Mouse (Mus musculus): ENCODE results near the gene Arhgap5. TPM values are rescaled to one million over a fixed set of nuclear protein-coding genes. Genes with fewer than 3 reads are reported as not detected.
A peak's percentile ranks its signal among the peaks of the same experiment; 100 is the strongest.

Gene Arhgap5
- polyA plus RNA-seq (2012; rRNA removed): 6.1 and 9.9 TPM in 2 replicates

GRCm38 (mm10) chr12:52503456-52504320 is at the start of gene Arhgap5:
Arhgap5 (plus strand) TSS chr12:52503972.
- H3K4me1 ChIP-seq (ENCODE audit: control insufficient read depth, insufficient read depth, low read length): no peaks in the 10 kb centered on the region
- no peaks in the 10 kb centered on the region for H3K36me3 ChIP-seq (ENCODE audit: control insufficient read depth, insufficient read depth, low read length)
- peak; percentile 97 for DNase-seq
- under 1% methylated on average over 112 of the region's 119 CpGs for WGBS
- no peak for TF ChIP-seq CTCF (conservative IDR thresholded peaks at IDR 0.05; ENCODE audit: insufficient read depth, insufficient read length, low read depth, low read length)
- peak; percentile 91 for TF ChIP-seq POLR2A (IDR thresholded peaks at IDR 0.05; ENCODE audit: low read depth, low read length)
- H3K27me3 ChIP-seq (replicated peaks; ENCODE audit: control insufficient read depth, insufficient read depth, low read length): no peaks in the 10 kb centered on the region
- peak within 1 kb of the TSS; percentile 90 for H3K4me3 ChIP-seq (ENCODE audit: insufficient read depth, low read depth, low read length)
- peak within 1 kb of the TSS; percentile 97 for H3K27ac ChIP-seq (ENCODE audit: insufficient read depth, low read depth, low read length)

- Histone ChIP-seq H3K4me1 (ENCODE audit: control insufficient read depth, insufficient read depth, low read length) (no peaks in the 10 kb centered on the region), H3K36me3 (ENCODE audit: control insufficient read depth, insufficient read depth, low read length) (no peaks in the 10 kb centered on the region), H3K27ac (ENCODE audit: insufficient read depth, low read depth, low read length) (no peak overlapping the region), H3K27me3 (replicated peaks; ENCODE audit: control insufficient read depth, insufficient read depth, low read length) (no peaks in the 10 kb centered on the region), H3K4me3 (ENCODE audit: insufficient read depth, low read depth, low read length) (no peak overlapping the region)
- no peak for DNase-seq
- TF ChIP-seq POLR2A (IDR thresholded peaks at IDR 0.05; ENCODE audit: low read depth, low read length) (no peak), CTCF (conservative IDR thresholded peaks at IDR 0.05; ENCODE audit: insufficient read depth, insufficient read length, low read depth, low read length) (no peak)
Measured at GRCm38 (mm10) chr12:52464593-52464992, 39.2 kb upstream of the Arhgap5 start.

GRCm38 (mm10) chr12:52471621-52472020 is 32.2 kb upstream of the Arhgap5 start:
- Histone ChIP-seq H3K27ac (ENCODE audit: insufficient read depth, low read depth, low read length) (no peak overlapping the region), H3K27me3 (replicated peaks; ENCODE audit: control insufficient read depth, insufficient read depth, low read length) (no peaks in the 10 kb centered on the region), H3K4me1 (ENCODE audit: control insufficient read depth, insufficient read depth, low read length) (no peaks in the 10 kb centered on the region), H3K4me3 (ENCODE audit: insufficient read depth, low read depth, low read length) (no peak overlapping the region), H3K36me3 (ENCODE audit: control insufficient read depth, insufficient read depth, low read length) (no peaks in the 10 kb centered on the region)
- no peak for TF ChIP-seq POLR2A (IDR thresholded peaks at IDR 0.05; ENCODE audit: low read depth, low read length)
- no peak for TF ChIP-seq CTCF (conservative IDR thresholded peaks at IDR 0.05; ENCODE audit: insufficient read depth, insufficient read length, low read depth, low read length)
- no peak for DNase-seq
- WGBS: 94% methylated on average over 4 of the region's 4 CpGs

DNA sequence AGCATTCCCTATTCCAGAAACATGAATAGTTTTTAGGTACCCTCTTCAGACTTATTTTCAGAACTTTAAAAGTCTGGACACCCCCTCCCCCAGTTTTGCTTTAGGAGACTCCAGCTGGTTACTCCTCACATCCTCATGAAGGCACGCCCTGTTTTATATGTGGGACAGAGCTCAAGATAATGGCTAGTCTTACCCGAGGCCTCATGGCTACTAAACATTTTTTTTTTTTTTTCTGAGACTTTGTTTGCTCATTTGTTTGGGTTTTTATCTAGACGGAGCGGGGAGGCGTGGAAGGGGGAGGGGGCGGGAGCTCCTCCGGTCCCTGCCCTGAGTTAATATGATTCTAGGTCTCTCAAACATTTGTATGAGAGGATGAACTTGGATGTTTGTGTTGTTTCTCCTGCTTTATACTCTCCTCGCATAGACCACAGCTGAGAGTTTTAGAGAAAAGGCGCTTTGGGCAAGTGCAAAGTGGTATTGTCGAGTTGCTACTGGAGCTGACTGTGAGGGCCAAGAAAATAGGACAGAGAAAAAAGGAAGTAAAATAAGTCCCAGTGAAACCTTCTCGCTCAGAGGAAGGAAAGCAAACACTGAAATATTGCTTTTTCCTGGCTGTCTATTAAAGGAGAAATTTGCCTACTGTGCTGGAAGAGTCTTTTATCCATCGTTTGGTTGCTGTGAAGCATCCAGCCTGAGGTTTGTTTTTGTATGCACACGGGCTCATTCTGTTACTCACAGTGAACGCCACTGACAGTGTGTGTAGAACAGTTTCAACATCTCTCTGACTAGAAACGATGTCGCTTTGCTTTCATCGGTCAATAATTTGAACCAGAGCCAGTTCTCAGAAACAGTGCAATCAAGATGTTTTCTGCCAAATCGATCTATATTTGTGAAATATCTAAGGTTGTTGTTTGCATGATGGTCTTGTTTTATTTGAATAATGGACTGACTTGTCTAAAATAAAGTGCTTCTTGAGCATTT is 29.5 kb upstream of the Arhgap5 start:
- WGBS: 59% methylated on average over 18 of the region's 18 CpGs
- no peaks in the 10 kb centered on the region; the same call in 1 of the 2 replicates for H3K27me3 ChIP-seq (replicated peaks; ENCODE audit: control insufficient read depth, insufficient read depth, low read length)
- H3K27ac ChIP-seq (ENCODE audit: insufficient read depth, low read depth, low read length): no peak overlapping the region
- no peak for DNase-seq
- H3K4me3 ChIP-seq (ENCODE audit: insufficient read depth, low read depth, low read length): no peak overlapping the region
- peaks cover 6% of the 10 kb centered on the region; the same call in 1 of the 2 replicates for H3K4me1 ChIP-seq (ENCODE audit: control insufficient read depth, insufficient read depth, low read length)
- TF ChIP-seq CTCF (conservative IDR thresholded peaks at IDR 0.05; ENCODE audit: insufficient read depth, insufficient read length, low read depth, low read length): no peak
- no peak for TF ChIP-seq POLR2A (IDR thresholded peaks at IDR 0.05; ENCODE audit: low read depth, low read length)
- no peaks in the 10 kb centered on the region for H3K36me3 ChIP-seq (ENCODE audit: control insufficient read depth, insufficient read depth, low read length)

DNA sequence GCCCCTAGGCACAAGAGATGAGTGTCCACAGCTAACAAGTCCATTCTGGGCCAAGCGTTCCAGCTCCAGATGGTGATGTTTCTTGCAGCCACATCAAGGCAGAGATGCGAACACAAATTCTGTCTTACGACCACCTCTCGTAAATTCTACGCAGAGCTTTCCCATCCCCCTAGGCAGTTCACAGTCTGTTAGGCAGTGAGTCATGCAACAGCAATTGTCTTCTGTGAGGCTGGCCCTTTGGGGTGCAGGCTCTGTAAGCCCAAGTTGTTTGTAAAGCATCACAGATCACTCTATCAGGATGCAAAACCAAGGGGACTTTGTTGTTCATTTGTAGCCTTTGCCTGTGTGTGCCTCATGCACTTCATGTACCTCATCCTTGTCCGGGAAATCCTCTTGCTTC is 27.7 kb upstream of the Arhgap5 start:
- peaks cover 6% of the 10 kb centered on the region; the same call in 1 of the 2 replicates for H3K4me1 ChIP-seq (ENCODE audit: control insufficient read depth, insufficient read depth, low read length)
- no peak overlapping the region for H3K4me3 ChIP-seq (ENCODE audit: insufficient read depth, low read depth, low read length)
- no peak overlapping the region for H3K27ac ChIP-seq (ENCODE audit: insufficient read depth, low read depth, low read length)
- no peaks in the 10 kb centered on the region for H3K36me3 ChIP-seq (ENCODE audit: control insufficient read depth, insufficient read depth, low read length)
- TF ChIP-seq POLR2A (IDR thresholded peaks at IDR 0.05; ENCODE audit: low read depth, low read length) (no peak), CTCF (conservative IDR thresholded peaks at IDR 0.05; ENCODE audit: insufficient read depth, insufficient read length, low read depth, low read length) (no peak)
- no peaks in the 10 kb centered on the region; the same call in 1 of the 2 replicates for H3K27me3 ChIP-seq (replicated peaks; ENCODE audit: control insufficient read depth, insufficient read depth, low read length)
- WGBS: 73% methylated on average over 6 of the region's 6 CpGs
- DNase-seq: no peak

- Histone ChIP-seq H3K4me3 (ENCODE audit: insufficient read depth, low read depth, low read length) (no peak overlapping the region), H3K4me1 (ENCODE audit: control insufficient read depth, insufficient read depth, low read length) (peaks cover 6% of the 10 kb centered on the region; the same call in 1 of the 2 replicates), H3K27ac (ENCODE audit: insufficient read depth, low read depth, low read length) (peak overlapping the region; percentile 15), H3K36me3 (ENCODE audit: control insufficient read depth, insufficient read depth, low read length) (no peaks in the 10 kb centered on the region), H3K27me3 (replicated peaks; ENCODE audit: control insufficient read depth, insufficient read depth, low read length) (no peaks in the 10 kb centered on the region; the same call in 1 of the 2 replicates)
- peak; percentile 60 for DNase-seq
- 39% methylated on average over 8 of the region's 8 CpGs for WGBS
- TF ChIP-seq POLR2A (IDR thresholded peaks at IDR 0.05; ENCODE audit: low read depth, low read length) (no peak), CTCF (conservative IDR thresholded peaks at IDR 0.05; ENCODE audit: insufficient read depth, insufficient read length, low read depth, low read length) (no peak)
Measured at GRCm38 (mm10) chr12:52478611-52479010, 25.2 kb upstream of the Arhgap5 start.

Data from kidney, adult 2 months (tissue).